Mouse (Mus musculus) heart, adult 2 months (tissue): Measurements from ENCODE around the gene Cerkl.

Experiments
- CTCF ChIP-seq: fragments of 200-600 bp; IDR thresholded peaks from 2 replicates; pipeline ENCODE4 v1.8.1; 2022; ENCODE audit warnings: antibody characterized with exemption, mild to moderate bottlenecking, moderate library complexity
- POLR2A ChIP-seq: fragments of 200-500 bp; IDR thresholded peaks from 2 replicates; pipeline ENCODE4 v1.6.1; 2011; ENCODE audit warnings: mild to moderate bottlenecking, low read depth, low read length, control low read depth; ENCODE audit not compliant: insufficient read depth

GRCm38 (mm10) chr2:79485127-79485526 is 28.5 kb upstream of the Cerkl start:
- TF ChIP-seq POLR2A (no peak), CTCF (no peak)
